Mouse (Mus musculus): Measurements from ENCODE around the gene Gm20388.

GRCm38 (mm10) chr8:122986501-122987184, 3076.0 kb downstream of the Gm20388 start:
- TF ChIP-seq EP300 (IDR thresholded peaks at IDR 0.05; ENCODE audit: low read depth), result no peak
- no peak for TF ChIP-seq CTCF (IDR thresholded peaks at IDR 0.05; ENCODE audit: low read depth)
